Mouse (Mus musculus): ENCODE data around the gene Lrmda. TPM values are rescaled to one million over a fixed set of nuclear protein-coding genes. Genes with fewer than 3 reads are reported as not detected.

The Lrmda gene
- total and polyA plus RNA-seq, 3 experiments = 5.1 to 5.9 TPM; not detected in 1

GRCm38 (mm10) chr14:22931114-22931822 is 911.8 kb downstream of the Lrmda start:
- peaks cover 0 to 37% of the 10 kb centered on the region in 2 experiments; a peak in 2 of 4 replicates for H3K36me3 ChIP-seq (ENCODE audit: control insufficient read depth in 1 of 2, insufficient read depth in 2 of 2, low read length in 2 of 2)
- TF ChIP-seq MEF2A (IDR thresholded peaks at IDR 0.05; ENCODE audit: extremely low read depth, insufficient replicate concordance, low read depth, low read length, poor library complexity, severe bottlenecking) (no peak), POLR2A (IDR thresholded peaks at IDR 0.05; ENCODE audit: control insufficient read depth in 1 of 2, insufficient read depth in 1 of 2, low read depth in 1 of 2, low read length in 2 of 2, poor library complexity in 1 of 2) (no peak), MAX (IDR thresholded peaks at IDR 0.05; ENCODE audit: low read length) (no peak), UBTF (IDR thresholded peaks at IDR 0.05; ENCODE audit: borderline replicate concordance, insufficient read depth, low read depth, low read length) (no peak), ELF1 (IDR thresholded peaks at IDR 0.05; ENCODE audit: low read depth, low read length) (no peak), EP300 (IDR thresholded peaks at IDR 0.05; ENCODE audit: low read depth in 1 of 2, low read length in 2 of 2) (no peak), MXI1 (IDR thresholded peaks at IDR 0.05; ENCODE audit: low read depth, low read length) (no peak), BHLHE40 (IDR thresholded peaks at IDR 0.05; ENCODE audit: borderline replicate concordance, low read depth, low read length) (no peak), ZMIZ1 (IDR thresholded peaks at IDR 0.05; ENCODE audit: low read depth, low read length) (no peak), NRF1 (IDR thresholded peaks at IDR 0.05; ENCODE audit: insufficient read depth, low read depth, low read length, poor library complexity, severe bottlenecking) (no peak), MAFK (IDR thresholded peaks at IDR 0.05; ENCODE audit: borderline replicate concordance, low read depth, low read length) (no peak), CHD1 (IDR thresholded peaks at IDR 0.05; ENCODE audit: low read depth, low read length) (no peak)
- no peak overlapping the region for H3K4me3 ChIP-seq (ENCODE audit: control insufficient read depth in 1 of 2, insufficient read depth in 1 of 2, low read depth in 2 of 2, low read length in 2 of 2)
- H3K9ac ChIP-seq (ENCODE audit: control insufficient read depth, low read depth, low read length, poor library complexity, severe bottlenecking) = no peak overlapping the region
- peaks cover 21 to 24% of the 10 kb centered on the region in 2 experiments for H3K4me1 ChIP-seq (ENCODE audit: control insufficient read depth in 1 of 2, insufficient read depth in 2 of 2, low read length in 2 of 2)
- DNase-seq (ENCODE audit: low read depth, low spot score) = no peak
- H3K79me2 ChIP-seq (ENCODE audit: control insufficient read depth, insufficient read depth, low read length, poor library complexity) = no peaks in the 10 kb centered on the region
- no peaks in the 10 kb centered on the region for H3K27me3 ChIP-seq (ENCODE audit: control insufficient read depth in 1 of 2, insufficient read depth in 2 of 2, low read length in 2 of 2)
- no peaks in the 10 kb centered on the region for H3K9me3 ChIP-seq (replicated peaks; ENCODE audit: insufficient read depth, low read length)
- no peak overlapping the region for H3K27ac ChIP-seq (ENCODE audit: control insufficient read depth, low read depth, low read length)

DNA sequence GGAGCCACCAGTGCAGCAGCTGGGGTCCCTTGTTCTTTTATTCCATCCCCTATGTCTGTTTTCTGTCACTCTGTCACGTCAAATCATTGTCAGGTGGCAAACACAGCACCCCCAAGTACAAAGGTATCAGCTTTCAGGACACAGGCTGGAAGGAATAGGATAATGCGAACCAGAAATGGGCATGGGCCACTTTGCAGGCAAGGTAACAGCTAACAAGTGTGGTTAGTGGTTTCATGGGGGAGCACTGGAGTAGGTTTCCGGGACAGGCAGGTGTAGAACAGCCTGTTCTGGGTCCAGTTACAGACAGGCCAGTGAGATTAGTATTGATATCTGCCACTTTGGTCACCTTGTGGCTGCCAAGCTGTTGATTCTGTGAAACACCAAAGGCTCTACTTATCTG is 917.2 kb downstream of the Lrmda start:
- H3K9ac ChIP-seq (ENCODE audit: control insufficient read depth, low read depth, low read length, poor library complexity, severe bottlenecking) = no peak overlapping the region
- H3K27ac ChIP-seq (ENCODE audit: control insufficient read depth, low read depth, low read length) = no peak overlapping the region
- peaks cover 0 to 7% of the 10 kb centered on the region in 2 experiments; a peak in 2 of 4 replicates for H3K36me3 ChIP-seq (ENCODE audit: control insufficient read depth in 1 of 2, insufficient read depth in 2 of 2, low read length in 2 of 2)
- H3K79me2 ChIP-seq (ENCODE audit: control insufficient read depth, insufficient read depth, low read length, poor library complexity) = no peaks in the 10 kb centered on the region
- TF ChIP-seq MYB (IDR thresholded peaks at IDR 0.05; ENCODE audit: low read depth, low read length) = no peak
- no peak for TF ChIP-seq MAZ (IDR thresholded peaks at IDR 0.05; ENCODE audit: low read depth, low read length)
- TF ChIP-seq HCFC1 (IDR thresholded peaks at IDR 0.05; ENCODE audit: low read depth, low read length) = no peak
- no peak for TF ChIP-seq MAX (IDR thresholded peaks at IDR 0.05; ENCODE audit: low read length)
- no peak for TF ChIP-seq CHD2 (IDR thresholded peaks at IDR 0.05; ENCODE audit: low read length)
- TF ChIP-seq TCF12 (IDR thresholded peaks at IDR 0.05; ENCODE audit: low read depth, low read length) = no peak
- no peak for TF ChIP-seq TAL1 (IDR thresholded peaks at IDR 0.05; ENCODE audit: low read length)
- no peak for TF ChIP-seq RAD21 (IDR thresholded peaks at IDR 0.05; ENCODE audit: low read depth, low read length)
- TF ChIP-seq E2F4 (IDR thresholded peaks at IDR 0.05; ENCODE audit: borderline replicate concordance, low read depth, low read length) = no peak
- TF ChIP-seq RCOR1 (IDR thresholded peaks at IDR 0.05; ENCODE audit: low read depth, low read length) = no peak
- no peak for TF ChIP-seq MYC (IDR thresholded peaks at IDR 0.05; ENCODE audit: low read depth, low read length)
- no peak for TF ChIP-seq NELFE (IDR thresholded peaks at IDR 0.05; ENCODE audit: low read depth, low read length)
- no peak for TF ChIP-seq ETS1 (IDR thresholded peaks at IDR 0.05; ENCODE audit: low read depth, low read length)
- H3K4me1 ChIP-seq (ENCODE audit: control insufficient read depth in 1 of 2, insufficient read depth in 2 of 2, low read length in 2 of 2) = peaks cover 4 to 18% of the 10 kb centered on the region in 2 experiments
- H3K4me3 ChIP-seq (ENCODE audit: control insufficient read depth in 1 of 2, insufficient read depth in 1 of 2, low read depth in 2 of 2, low read length in 2 of 2) = no peak overlapping the region
- no peak for DNase-seq (ENCODE audit: low read depth, low spot score)
- no peaks in the 10 kb centered on the region for H3K9me3 ChIP-seq (replicated peaks; ENCODE audit: insufficient read depth, low read length)
- H3K27me3 ChIP-seq (ENCODE audit: control insufficient read depth in 1 of 2, insufficient read depth in 2 of 2, low read length in 2 of 2) = no peaks in the 10 kb centered on the region
